Mouse (Mus musculus): ENCODE data around the gene Pigk. TPM values are rescaled to one million over a fixed set of nuclear protein-coding genes. Genes with fewer than 3 reads are reported as not detected.

Pigk gene
- 10 to 100 TPM; 46.8 to 62.3 TPM for polyA plus RNA-seq (2017; shearing (Covaris generic))

GRCm38 (mm10) chr3:152713991-152714902 lies at the start of gene Pigk:
Pigk (plus strand) TSS chr3:152714100.

GRCm38 (mm10) chr3:152668239-152668638 lies 45.7 kb upstream of the Pigk start, which contains the start of gene Ak5:
Ak5 (minus strand) TSS chr3:152668360.

GRCm38 (mm10) chr3:152981988-152982387 lies 268.1 kb downstream of the Pigk start, which contains the start of gene St6galnac5:
St6galnac5 (minus strand) TSS chr3:152982246.

Other genes starting within 250 kb of the Pigk start
- 1 to 10 TPM in 1 of 2 experiments, not detected in 1; 1.4 TPM for gene Ak5, start 45.7 kb upstream of the Pigk start, polyA plus RNA-seq (2017; shearing (Covaris generic))

All from inflammation-experienced regulatory T-cells (primary cell).